Mouse (Mus musculus) thymus, postnatal 4 days (tissue): ENCODE measurements at regions not wholly inside any gene's neighbourhood (a gene's known extent, or its start where the extent isn't known, plus 50 kb on each side); places are given as distances from the start of the nearest gene placed in this dataset.

Experiments
- DNase-seq: peaks from one replicate; pipeline ENCODE4 v3.0.0; 2021

- no peak for DNase-seq
Observed at GRCm38 (mm10) chr11:31721908-31722307, 50.2 kb upstream of the Bod1 start.

GRCm38 (mm10) chr11:31724506-31724905, 52.8 kb upstream of the Bod1 start:
- DNase-seq = no peak

- no peak for DNase-seq
Observed at GRCm38 (mm10) chr11:31725936-31726647, 54.4 kb upstream of the Bod1 start.

GRCm38 (mm10) chr11:31727289-31727688, 55.6 kb upstream of the Bod1 start:
- DNase-seq = no peak

- no peak for DNase-seq
Observed at GRCm38 (mm10) chr11:31729728-31730127, 58.0 kb upstream of the Bod1 start.

GRCm38 (mm10) chr11:31730181-31730580, 58.5 kb upstream of the Bod1 start:
- DNase-seq = no peak

- DNase-seq = no peak
Observed at GRCm38 (mm10) chr11:31730680-31731079, 59.0 kb upstream of the Bod1 start.

- no peak for DNase-seq
Observed at GRCm38 (mm10) chr11:31731459-31731858, 59.8 kb upstream of the Bod1 start.

GRCm38 (mm10) chr11:31732342-31732741, 60.7 kb upstream of the Bod1 start:
- DNase-seq = no peak

- no peak for DNase-seq
Observed at GRCm38 (mm10) chr11:31732958-31733357, 61.3 kb upstream of the Bod1 start.

GRCm38 (mm10) chr11:31734091-31734490, 62.4 kb upstream of the Bod1 start:
- DNase-seq = no peak

- DNase-seq = no peak
Observed at GRCm38 (mm10) chr11:31735257-31735656, 63.6 kb upstream of the Bod1 start.

- no peak for DNase-seq
Observed at GRCm38 (mm10) chr11:31736086-31736485, 64.4 kb upstream of the Bod1 start.

- no peak for DNase-seq
Observed at GRCm38 (mm10) chr11:31736556-31737089, 64.9 kb upstream of the Bod1 start.

- DNase-seq = no peak
Observed at GRCm38 (mm10) chr11:31738148-31739021, 66.7 kb upstream of the Bod1 start.

- DNase-seq = no peak
Observed at GRCm38 (mm10) chr11:31740409-31740808, 68.7 kb upstream of the Bod1 start.

GRCm38 (mm10) chr11:31742160-31742559, 70.5 kb upstream of the Bod1 start:
- DNase-seq = no peak

GRCm38 (mm10) chr11:31744076-31744785, 72.5 kb upstream of the Bod1 start:
- no peak for DNase-seq

- DNase-seq = no peak
Observed at GRCm38 (mm10) chr11:31745028-31745865, 73.6 kb upstream of the Bod1 start.

- no peak for DNase-seq
Observed at GRCm38 (mm10) chr11:31745866-31746248, 74.2 kb upstream of the Bod1 start.

- peak; percentile 41 for DNase-seq
Observed at GRCm38 (mm10) chr11:31746488-31746887, 74.8 kb upstream of the Bod1 start.

- DNase-seq = peak; percentile 38
Observed at GRCm38 (mm10) chr11:31746939-31747338, 75.3 kb upstream of the Bod1 start.
